15 mouse cellular contexts compared by ENCODE assay signal in genomic region chr2:20537785-20538184, GRCm38 (mm10).
"Had no signal": no experiment of that assay in that cellular context is flagged by ENCODE, and none has a peak within 500 bp of the region (broad histone marks: within the 10 kb centered on the region; RNA-seq: fewer than 3 reads in every experiment).

No protein-coding gene starts in this region.

- H3K4me3 ChIP-seq: limb, embryonic 12.5 days; limb, embryonic 15.5 days; midbrain, embryonic 13.5 days had no signal

- H3K27ac ChIP-seq: limb, embryonic 12.5 days; limb, embryonic 15.5 days; liver, embryonic 14.5 days; macrophage; midbrain, embryonic 13.5 days had no signal

- H3K4me2 ChIP-seq: limb, embryonic 12.5 days; limb, embryonic 15.5 days; liver, embryonic 11.5 days; lung, embryonic 14.5 days; midbrain, embryonic 13.5 days had no signal

- ATAC-seq: liver, postnatal 0 days; lung, postnatal 0 days; midbrain, embryonic 13.5 days; midbrain, embryonic 16.5 days had no signal

- H3K4me1 ChIP-seq: limb, embryonic 12.5 days; limb, embryonic 15.5 days had no signal

- H3K9me3 ChIP-seq: limb, embryonic 12.5 days; limb, embryonic 15.5 days; midbrain, embryonic 13.5 days had no signal

- H3K36me3 ChIP-seq: limb, embryonic 12.5 days; limb, embryonic 15.5 days; midbrain, embryonic 13.5 days had no signal

- DNase-seq: kidney, postnatal 14 days; kidney, postnatal 4 days; left cerebral cortex, postnatal 4 days; liver, postnatal 0 days; lung, embryonic 14.5 days; thymus, adult 18-20 months; thymus, postnatal 36 days had no signal

- H3K9ac ChIP-seq: limb, embryonic 12.5 days; limb, embryonic 15.5 days; liver, embryonic 14.5 days; liver, postnatal 0 days; lung, embryonic 14.5 days; midbrain, embryonic 13.5 days had no signal

- H3K27me3 ChIP-seq: limb, embryonic 12.5 days; limb, embryonic 15.5 days; midbrain, embryonic 13.5 days had no signal
